Mouse (Mus musculus) olfactory bulb, adult 2 months (tissue): ENCODE results near the gene Fndc5. TPM values are rescaled to one million over a fixed set of nuclear protein-coding genes. Genes with fewer than 3 reads are reported as not detected.
A peak's percentile ranks its signal among the peaks of the same experiment; 100 is the strongest.

Source experiments
- H3K27ac ChIP-seq: fragments of 200-500 bp; 2 replicates; pipeline ENCODE4 v1.5.1; 2012; ENCODE audit warnings: low read depth, low read length; ENCODE audit not compliant: insufficient read depth
- H3K4me1 ChIP-seq: fragments of 200-500 bp; 2 replicates; pipeline ENCODE4 v1.6.1; 2012; ENCODE audit warnings: low read length; ENCODE audit not compliant: control insufficient read depth, insufficient read depth
- H3K4me3 ChIP-seq: fragments of 200-500 bp; 2 replicates; pipeline ENCODE4 v1.5.1; 2012; ENCODE audit warnings: mild to moderate bottlenecking, low read depth, low read length, moderate library complexity; ENCODE audit not compliant: insufficient read depth
- CTCF ChIP-seq: fragments of 200-500 bp; IDR thresholded peaks from 2 replicates; pipeline ENCODE4 v1.5.1; 2012; ENCODE audit warnings: low read depth, mild to moderate bottlenecking, low read length, moderate library complexity; ENCODE audit not compliant: insufficient read depth
- POLR2A ChIP-seq: fragments of 200-500 bp; IDR thresholded peaks from 2 replicates; pipeline ENCODE4 v1.6.1; 2012; ENCODE audit warnings: mild to moderate bottlenecking, low read depth, low read length, moderate library complexity; ENCODE audit not compliant: insufficient read depth
- WGBS: fragments of 180-500 bp; shearing (Covaris S2); methylation state at CpG from one replicate; pipeline ENCODE4 v1.1.7; 2018; 5-methylcytosine and 5-hydroxymethylcytosine counted together
- polyA plus RNA-seq: library from polyadenylated mRNA; stranded (reverse); fragments of >200 nt; gene quantifications from 2 replicates; pipeline ENCODE4 v1.2.4, GENCODE M21; 2012; ENCODE audit warnings: low replicate concordance; ENCODE audit not compliant: missing spikeins, insufficient read depth, insufficient read length

The Fndc5 gene
- polyA plus RNA-seq, 1 experiment = not detected

DNA sequence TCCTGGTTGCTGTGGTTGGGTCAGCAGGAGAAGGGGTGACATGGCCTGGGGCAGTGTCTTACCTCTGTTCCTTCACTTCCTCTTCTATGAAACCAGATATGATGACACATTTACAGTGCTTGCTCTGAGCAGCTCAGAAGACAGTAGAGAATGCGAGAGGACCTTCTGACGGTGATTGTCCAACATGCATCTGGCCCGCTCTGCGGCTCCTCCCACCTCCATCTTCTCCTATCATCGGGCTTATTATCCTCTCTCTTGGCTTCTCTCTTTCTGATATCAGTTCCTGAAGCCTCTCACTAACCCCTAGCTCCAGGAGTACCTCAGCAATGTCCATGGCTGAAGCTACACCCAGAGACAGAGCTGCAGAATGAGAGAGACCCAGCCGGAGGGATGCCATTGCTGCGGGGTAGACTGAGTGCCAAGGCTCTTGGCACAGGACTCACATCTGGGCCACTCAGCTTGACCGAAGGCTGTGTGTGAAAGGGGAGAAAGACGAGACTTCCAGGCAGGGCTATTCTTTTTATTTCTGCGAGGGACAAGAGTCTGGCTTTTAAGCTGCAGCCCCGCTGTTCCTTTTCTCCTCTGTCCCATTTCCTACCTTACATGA is 5.7 kb downstream of the Fndc5 start:
- no peak for TF ChIP-seq CTCF
- TF ChIP-seq POLR2A = no peak
- Histone ChIP-seq H3K4me3 (no peak overlapping the region), H3K27ac (no peak overlapping the region), H3K4me1 (peaks cover 56% of the 10 kb centered on the region)
- 61% methylated on average over 11 of the region's 11 CpGs for WGBS

DNA sequence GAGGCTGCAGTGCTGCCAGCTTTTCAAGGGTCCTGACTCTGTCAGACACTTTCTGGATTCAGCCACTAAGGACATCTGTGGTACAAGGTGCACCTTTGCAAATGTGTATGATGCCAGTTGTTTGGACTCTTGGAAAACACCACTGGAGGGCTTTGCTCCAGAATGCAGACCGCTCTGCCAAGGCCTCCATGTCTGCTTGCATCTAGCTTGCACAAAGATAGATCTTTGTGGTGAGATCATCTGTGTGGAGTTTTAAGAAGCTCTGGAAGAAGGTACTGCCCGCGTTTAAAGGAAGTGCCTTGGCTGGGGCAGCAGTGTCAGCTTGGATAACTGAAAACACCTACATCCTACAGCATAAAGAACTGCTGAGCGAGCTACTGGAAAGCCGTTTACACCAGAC is 6.7 kb downstream of the Fndc5 start:
- no peak overlapping the region for H3K4me3 ChIP-seq
- H3K4me1 ChIP-seq = peaks cover 51% of the 10 kb centered on the region
- 62% methylated on average over 5 of the region's 5 CpGs for WGBS
- no peak for TF ChIP-seq POLR2A
- no peak for TF ChIP-seq CTCF
- 0 out of 2 replicates have a peak overlapping the region, but pooled peaks have one; percentile 6 for H3K27ac ChIP-seq

DNA sequence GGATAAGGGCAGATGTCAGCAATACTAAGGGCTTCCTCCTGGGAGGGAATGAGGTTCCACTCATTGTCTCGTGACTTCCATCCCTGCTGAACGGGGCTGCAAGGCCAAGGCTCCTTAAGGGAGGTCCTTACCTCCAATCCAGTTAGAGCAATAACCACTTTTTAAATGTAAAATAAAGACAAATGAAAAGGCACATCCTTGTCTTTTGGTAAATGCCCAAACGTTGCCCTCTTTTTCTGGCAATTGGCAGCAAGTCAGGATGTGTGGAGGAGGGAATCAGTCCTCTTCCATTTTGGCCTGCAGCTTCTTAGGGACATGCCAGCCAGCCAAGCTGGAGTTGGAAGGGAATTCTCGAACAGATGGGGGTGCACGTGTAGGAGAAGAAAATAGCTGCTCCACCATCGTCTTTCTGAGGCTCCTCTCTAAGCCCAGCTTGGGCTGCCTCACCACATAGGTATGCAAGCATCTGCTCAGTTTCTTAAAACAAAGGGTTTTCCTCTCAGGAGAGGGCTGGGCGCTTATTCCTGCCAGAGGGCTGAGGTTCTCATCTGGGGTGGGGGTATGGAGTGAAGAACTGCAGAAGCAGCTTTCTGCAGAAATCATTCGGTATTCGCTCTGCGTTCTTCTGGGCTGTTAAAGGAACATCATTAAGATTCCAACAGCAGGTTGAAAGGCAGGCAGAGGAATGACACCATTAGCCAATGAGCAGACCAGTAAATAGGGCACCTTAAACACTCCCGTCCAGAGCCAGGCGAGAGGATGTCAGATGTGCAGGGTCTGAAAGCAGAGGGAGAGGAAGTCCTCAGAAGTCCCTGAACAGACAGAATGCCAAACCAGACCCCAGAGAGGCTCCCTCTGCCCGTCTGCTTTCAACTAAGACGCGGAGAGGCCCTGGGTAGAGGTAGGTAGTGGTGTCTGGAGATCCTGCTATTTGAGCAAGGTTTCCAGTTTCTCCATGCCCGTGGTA is 7.9 kb downstream of the Fndc5 start:
- Histone ChIP-seq H3K4me1 (peaks cover 45% of the 10 kb centered on the region), H3K4me3 (no peak overlapping the region), H3K27ac (peak overlapping the region; percentile 58)
- WGBS = 30% methylated on average over 16 of the region's 16 CpGs
- TF ChIP-seq POLR2A (no peak), CTCF (no peak)

DNA sequence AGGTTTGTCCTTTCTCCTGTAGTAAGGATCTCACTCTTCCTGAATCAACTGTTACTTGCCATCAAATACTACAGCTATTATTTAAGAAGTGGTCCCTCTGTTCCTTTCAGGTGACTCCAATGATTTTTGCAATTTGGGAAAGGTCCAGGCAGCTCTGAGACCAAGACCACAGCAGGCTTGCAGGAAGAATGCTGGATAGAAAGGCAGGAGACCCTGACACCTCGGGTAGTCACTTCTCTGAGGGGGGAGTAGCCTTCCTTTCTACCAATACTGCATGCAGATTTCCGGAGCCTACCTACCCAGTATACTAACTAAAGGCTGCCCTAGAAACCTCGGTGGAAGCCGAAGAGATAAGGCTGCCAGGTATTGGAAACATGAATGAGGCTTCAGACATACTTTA is 8.6 kb downstream of the Fndc5 start:
- WGBS = 51% methylated on average over 4 of the region's 4 CpGs
- Histone ChIP-seq H3K4me1 (peaks cover 41% of the 10 kb centered on the region), H3K4me3 (no peak overlapping the region), H3K27ac (peak overlapping the region; percentile 58)
- TF ChIP-seq POLR2A (no peak), CTCF (no peak)

DNA sequence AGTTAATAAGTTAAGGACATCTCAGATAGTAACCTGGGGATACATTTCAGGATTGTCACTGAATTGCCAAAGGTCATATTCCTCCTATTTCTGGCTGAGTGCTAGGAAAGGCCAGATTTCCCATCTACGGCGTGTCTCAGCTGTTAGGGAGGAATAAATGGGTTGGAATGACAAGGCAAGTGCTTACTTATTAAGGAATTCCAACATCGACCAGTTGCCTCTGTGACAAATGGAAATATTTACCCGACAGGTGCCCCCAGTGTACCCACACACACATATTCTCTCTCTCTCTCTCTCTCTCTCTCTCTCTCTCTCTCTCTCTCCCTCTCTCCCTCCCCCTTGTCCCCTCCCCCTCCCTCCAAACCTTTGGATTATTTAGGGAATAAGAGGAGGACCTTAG is 9.1 kb downstream of the Fndc5 start:
- Histone ChIP-seq H3K4me3 (no peak overlapping the region), H3K27ac (no peak overlapping the region; the same call in 1 of the 2 replicates), H3K4me1 (peaks cover 41% of the 10 kb centered on the region)
- TF ChIP-seq CTCF (no peak), POLR2A (no peak)
- 50% methylated on average over 4 of the region's 4 CpGs for WGBS

DNA sequence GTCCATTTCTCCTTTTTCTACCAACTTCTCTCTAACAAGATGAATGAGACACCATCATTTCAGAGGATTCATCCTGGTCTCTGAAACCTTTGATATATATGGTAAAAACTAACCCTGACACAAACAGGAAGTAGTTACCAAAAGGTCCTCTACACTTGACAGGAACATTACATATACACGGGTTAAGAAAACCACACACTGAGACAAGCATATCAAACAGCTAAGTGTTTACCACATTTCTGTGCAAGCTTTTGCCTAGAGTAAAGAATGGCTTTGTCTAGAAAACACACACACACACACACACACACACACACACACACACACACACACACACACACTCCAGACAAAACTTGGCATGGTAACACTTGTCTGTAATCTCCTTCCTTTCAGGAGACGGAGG is 9.6 kb downstream of the Fndc5 start:
- Histone ChIP-seq H3K4me1 (peaks cover 38% of the 10 kb centered on the region), H3K27ac (no peak overlapping the region), H3K4me3 (no peak overlapping the region)
- TF ChIP-seq CTCF (no peak), POLR2A (no peak)
- 29% methylated on average over 2 of the region's 2 CpGs for WGBS

DNA sequence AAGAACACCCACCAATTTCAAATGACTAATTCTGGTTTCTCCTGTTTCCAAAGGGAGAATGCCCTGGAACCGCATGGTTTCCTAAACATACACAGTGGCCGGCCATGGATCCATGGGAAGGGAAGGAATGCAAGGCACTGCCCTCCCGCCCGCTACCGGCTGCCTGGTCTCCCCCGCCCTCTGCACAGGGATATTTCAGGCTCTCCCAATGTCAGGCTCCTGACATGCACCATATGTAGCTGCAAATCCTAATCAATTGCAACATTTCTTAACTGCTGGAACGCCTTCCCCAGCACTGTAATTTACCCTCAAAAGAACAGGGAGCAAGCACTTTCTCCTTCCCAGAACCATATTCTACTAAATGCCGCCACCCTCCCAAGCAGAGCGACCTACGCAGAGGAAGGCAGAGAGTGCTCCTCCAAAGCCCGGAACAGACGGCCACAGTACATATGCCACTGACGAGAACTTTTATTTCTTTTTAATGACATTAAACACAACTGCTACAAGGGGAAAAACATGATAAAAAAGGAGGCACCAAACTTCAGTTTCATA is 10.8 kb downstream of the Fndc5 start:
- H3K4me1 ChIP-seq = peaks cover 28% of the 10 kb centered on the region
- TF ChIP-seq POLR2A = no peak
- TF ChIP-seq CTCF = no peak
- no peak overlapping the region for H3K4me3 ChIP-seq
- WGBS = 36% methylated on average over 13 of the region's 13 CpGs
- H3K27ac ChIP-seq = peak overlapping the region; percentile 86; the same call in 1 of the 2 replicates

DNA sequence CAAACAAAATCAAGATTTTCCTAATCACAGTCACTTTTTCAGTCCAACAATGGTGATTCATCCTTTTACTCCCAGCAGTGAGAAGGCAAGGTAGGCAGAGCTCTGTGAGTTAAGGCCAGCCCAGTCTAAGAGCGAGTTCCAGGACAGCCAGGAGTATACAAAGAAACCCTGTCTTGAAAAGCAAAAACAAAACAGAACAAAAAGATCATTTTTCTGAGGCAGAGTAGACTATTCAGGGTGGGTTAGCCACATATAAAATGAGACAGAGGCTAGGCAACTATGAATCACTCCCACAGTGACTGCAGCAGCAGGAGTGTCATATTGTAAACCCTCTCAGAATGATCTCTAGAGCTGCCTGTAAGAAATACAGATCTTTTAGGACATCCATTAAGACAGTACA is 12.5 kb downstream of the Fndc5 start:
- Histone ChIP-seq H3K4me1 (peaks cover 17% of the 10 kb centered on the region), H3K27ac (peak overlapping the region; percentile 70), H3K4me3 (no peak overlapping the region)
- 26% methylated on average over 1 of the region's 1 CpGs for WGBS
- TF ChIP-seq POLR2A = no peak
- no peak for TF ChIP-seq CTCF
